Mouse (Mus musculus) thymus, postnatal 25 days (tissue): ENCODE results near the gene Sorbs1.

Experiments used
- DNase-seq: peaks from one replicate; pipeline ENCODE4 v3.0.0; 2022

Gene Sorbs1

DNA sequence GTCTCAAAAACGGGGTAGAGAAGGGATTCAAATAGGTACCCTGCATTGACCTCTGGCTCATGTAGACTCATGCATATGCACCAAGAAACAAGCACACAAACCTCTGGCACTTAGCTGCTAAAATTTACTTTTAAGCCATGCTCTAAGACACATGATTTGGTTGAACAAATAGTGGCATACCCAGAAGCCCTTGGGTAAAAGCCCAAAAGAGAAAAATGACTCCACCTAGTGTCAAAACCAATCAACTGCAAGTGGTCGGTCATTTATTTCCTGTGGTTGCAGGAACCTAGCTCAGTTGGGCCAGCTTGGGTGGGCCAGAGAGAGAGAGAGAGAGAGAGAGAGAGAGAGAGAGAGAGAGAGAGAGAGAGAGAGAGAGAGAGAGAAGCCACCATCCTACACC is 109.0 kb downstream of the Sorbs1 start:
- peak; percentile 11 for DNase-seq

GRCm38 (mm10) chr19:40403999-40404398 is 109.6 kb downstream of the Sorbs1 start:
- DNase-seq = no peak

DNA sequence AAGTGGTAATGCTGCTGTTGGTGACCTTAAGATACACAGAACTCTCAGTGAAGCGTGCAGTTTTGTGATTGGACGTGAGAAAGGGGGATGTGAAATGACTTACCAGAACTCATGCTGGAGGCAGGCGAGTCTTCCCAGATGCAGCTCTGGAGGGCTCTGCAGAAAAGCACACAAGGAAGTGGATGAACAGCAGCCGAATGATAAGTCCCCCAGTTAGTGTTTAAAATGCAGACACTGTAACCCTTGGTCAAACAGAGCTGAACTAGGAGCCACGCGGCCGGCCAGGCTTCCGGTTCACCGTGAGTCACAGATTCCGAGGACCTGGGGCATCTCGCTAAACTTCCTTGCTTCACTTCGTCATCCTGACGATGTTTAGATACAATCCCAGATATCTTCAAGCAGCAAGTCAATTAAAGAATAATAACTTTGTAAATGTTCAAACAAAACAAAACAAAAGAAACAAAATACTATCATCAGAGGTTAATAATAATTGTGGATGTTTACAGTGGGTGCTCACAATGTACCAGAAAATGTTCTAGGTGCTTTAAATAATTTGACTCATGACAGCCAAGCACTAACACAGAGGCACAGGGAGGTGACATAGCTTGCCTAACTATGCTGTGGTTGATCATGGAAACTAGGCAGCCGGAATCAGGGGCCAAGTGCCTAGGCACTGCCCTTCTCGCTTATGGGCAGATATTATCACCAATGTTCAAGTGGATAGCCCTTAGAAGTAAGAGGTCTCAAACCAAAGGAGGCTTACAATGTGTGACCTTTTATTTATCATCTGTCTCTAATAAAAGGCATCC is 111.2 kb downstream of the Sorbs1 start:
- DNase-seq = no peak

DNA sequence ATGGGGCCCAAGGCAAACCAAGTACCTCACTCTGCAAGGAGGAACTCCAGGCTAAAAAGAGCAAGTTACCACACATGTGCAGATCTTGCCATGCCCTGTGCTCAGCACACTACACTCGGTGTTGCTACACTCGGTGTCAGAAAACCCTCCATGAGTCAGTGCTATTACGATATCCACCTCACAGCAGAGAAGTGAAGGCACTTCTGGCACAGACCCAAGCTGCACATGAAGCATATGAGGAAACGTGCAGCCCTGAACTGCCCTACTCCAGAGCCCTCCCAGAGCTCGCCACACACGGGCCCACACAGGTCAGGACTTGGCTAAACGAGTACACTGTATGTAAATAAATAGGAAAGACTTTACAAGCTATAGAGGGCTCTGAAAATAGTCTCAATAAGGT is 112.4 kb downstream of the Sorbs1 start:
- no peak for DNase-seq

- no peak for DNase-seq
Observed at GRCm38 (mm10) chr19:40400426-40401030, 113.1 kb downstream of the Sorbs1 start.

GRCm38 (mm10) chr19:40395757-40396661 is 117.6 kb downstream of the Sorbs1 start:
- no peak for DNase-seq

- no peak for DNase-seq
Observed at GRCm38 (mm10) chr19:40395321-40395695, 118.3 kb downstream of the Sorbs1 start.

- no peak for DNase-seq
Observed at GRCm38 (mm10) chr19:40394555-40395320, 118.8 kb downstream of the Sorbs1 start.

GRCm38 (mm10) chr19:40392795-40393392 is 120.7 kb downstream of the Sorbs1 start:
- DNase-seq = no peak

DNA sequence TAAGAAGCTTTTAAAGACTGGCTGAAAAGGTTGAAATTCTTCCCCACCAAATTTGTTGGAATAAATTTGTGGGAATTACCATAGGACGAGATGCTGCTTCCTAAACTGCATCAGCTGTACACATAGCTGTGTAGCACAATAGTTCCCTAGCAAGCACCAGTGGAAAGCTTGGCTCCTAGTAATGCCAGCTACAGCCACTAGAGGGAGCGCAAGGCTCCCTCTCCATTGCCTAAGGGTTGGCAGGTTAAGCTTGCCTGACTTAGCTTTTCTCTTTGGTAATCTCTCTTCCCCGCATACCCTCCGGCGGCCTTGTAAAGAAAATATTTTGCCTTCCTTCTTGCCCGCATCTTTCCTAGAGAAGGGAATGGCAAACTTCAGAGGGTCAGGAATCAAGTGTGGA is 122.1 kb downstream of the Sorbs1 start:
- peak; percentile 76 for DNase-seq

GRCm38 (mm10) chr19:40386916-40387315 is 126.7 kb downstream of the Sorbs1 start:
- no peak for DNase-seq

DNA sequence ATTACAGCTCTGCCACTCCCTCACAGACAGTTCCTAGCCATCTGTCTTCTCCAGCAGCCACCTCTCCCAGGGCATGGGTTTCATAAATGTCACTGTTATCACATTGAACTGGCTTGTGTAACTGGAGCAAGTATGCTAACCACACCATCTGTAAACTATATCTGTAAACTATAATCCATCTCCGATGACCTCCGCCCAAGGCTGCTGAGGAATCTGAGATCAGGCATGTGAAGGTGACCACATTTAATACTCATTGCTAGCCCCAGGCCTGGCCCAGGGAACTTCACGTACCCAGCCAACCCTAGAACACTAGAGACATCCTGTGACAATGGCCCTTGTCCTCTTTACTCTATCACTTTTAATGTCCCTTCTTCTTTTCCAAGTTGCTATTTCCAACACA is 128.2 kb downstream of the Sorbs1 start:
- DNase-seq = no peak

DNA sequence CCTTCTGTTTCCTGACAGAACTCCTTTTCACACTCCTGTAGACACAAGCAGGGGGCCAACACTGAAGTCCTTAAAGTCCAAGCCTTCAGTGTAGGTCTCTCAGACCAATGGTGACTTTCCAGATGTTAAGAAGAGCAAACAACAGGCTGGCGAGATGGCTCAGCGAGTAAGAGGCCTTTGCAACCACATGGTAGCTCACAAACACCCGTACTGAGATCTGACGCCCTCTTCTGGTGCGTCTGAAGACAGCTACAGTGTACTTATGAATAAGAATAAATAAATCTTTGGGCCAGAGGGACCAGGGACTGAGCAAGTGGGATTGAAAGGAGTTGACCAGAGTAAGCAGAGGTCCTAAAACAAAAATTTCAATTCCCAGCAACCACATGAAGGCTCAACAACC is 129.6 kb downstream of the Sorbs1 start:
- no peak for DNase-seq

- no peak for DNase-seq
Observed at GRCm38 (mm10) chr19:40380656-40381055, 132.9 kb downstream of the Sorbs1 start.

GRCm38 (mm10) chr19:40380005-40380404 is 133.6 kb downstream of the Sorbs1 start:
- no peak for DNase-seq

DNA sequence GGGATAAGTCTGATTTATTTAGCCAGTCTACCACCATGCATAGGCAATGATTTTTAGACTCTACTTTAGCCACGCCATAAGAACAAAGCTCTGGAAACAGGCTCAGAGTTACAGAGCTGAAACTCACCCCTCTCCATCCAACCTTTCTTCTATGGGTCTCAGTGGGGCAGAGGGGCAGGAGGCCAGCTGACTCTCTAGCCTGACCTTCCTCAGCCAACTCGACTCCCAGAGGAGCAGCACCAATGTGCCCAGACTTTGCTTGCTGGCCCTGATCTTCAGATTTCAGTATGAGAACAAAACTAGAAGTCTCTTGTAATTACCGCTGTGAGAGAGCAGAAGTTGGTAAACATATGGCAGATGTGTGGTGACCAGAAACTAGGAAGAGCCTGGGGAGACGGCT is 134.5 kb downstream of the Sorbs1 start:
- DNase-seq = no peak

DNA sequence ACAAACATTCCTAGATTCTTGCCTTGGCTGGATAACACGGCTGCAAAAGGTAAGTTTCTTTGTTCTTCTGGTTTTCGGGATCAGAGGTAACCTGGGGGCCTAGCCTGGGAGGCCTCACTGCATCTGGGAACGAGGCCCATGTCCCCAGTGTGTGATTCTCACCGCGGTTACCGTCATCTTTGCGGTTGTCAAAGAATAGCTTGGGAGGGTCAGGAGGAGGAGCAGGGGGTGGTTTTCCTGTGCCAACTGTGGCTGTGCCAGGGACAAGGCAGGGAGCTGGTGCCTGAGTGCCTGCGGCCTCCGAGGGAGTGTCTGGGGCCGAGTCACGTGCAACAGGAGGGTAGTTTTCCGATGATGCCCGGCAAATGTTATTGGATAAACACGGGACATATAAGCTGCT is 135.9 kb downstream of the Sorbs1 start:
- no peak for DNase-seq

GRCm38 (mm10) chr19:40376566-40377281 is 136.9 kb downstream of the Sorbs1 start:
- DNase-seq = no peak

GRCm38 (mm10) chr19:40374720-40375119 is 138.9 kb downstream of the Sorbs1 start:
- DNase-seq = no peak

GRCm38 (mm10) chr19:40372679-40373078 is 140.9 kb downstream of the Sorbs1 start:
- no peak for DNase-seq

- no peak for DNase-seq
Observed at GRCm38 (mm10) chr19:40371866-40372265, 141.7 kb downstream of the Sorbs1 start.
